Mouse (Mus musculus): ENCODE results near the gene Pygo2.

DNA sequence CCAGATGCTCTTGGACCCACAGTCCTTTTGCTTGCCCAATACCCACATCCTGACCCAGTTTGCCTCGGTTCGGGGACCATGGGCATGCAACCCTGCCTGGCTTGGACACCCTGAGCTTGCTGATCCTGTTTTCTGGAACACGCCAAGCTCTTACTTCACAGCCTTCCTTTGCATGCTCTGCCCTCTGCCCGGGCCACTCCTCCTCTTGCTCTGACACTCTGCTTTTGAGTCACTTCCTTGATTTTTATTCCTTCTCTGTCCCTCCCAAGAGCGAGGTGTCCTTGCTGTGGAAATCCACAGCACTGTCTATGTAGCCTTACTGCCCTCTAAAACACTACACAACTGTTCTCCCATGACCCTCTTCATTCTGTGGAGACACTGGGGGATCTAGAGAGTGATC, 52.2 kb downstream of the Pygo2 start:
- TF ChIP-seq CTCF (IDR thresholded peaks at IDR 0.05; ENCODE audit: control insufficient read depth, insufficient read depth, low read length) (no peak), POLR2A (IDR thresholded peaks at IDR 0.05; ENCODE audit: borderline replicate concordance, control insufficient read depth, low read depth, low read length) (no peak)
